Mouse (Mus musculus) small intestine, adult 2 months (tissue): Measurements from ENCODE around the gene Dyrk1a.

Source experiments
- CTCF ChIP-seq: fragments of 200-500 bp; IDR thresholded peaks from 2 replicates; pipeline ENCODE4 v1.5.1; 2012; ENCODE audit warnings: low read depth, mild to moderate bottlenecking, control low read depth, inconsistent platforms, low read length, moderate library complexity, mixed read lengths; ENCODE audit not compliant: insufficient replicate concordance, insufficient read length; ENCODE audit errors: extremely low read depth
- POLR2A ChIP-seq: fragments of 200-500 bp; IDR thresholded peaks from 2 replicates; pipeline ENCODE4 v1.6.1; 2012; ENCODE audit warnings: low read depth, mild to moderate bottlenecking, control low read depth, inconsistent platforms, low read length, moderate library complexity

GRCm38 (mm10) chr16:94571111-94571993, 1.5 kb downstream of the Dyrk1a start:
- TF ChIP-seq CTCF (no peak), POLR2A (no peak)
